21 mouse cellular contexts compared by ENCODE assay signal in the genomic region with DNA sequence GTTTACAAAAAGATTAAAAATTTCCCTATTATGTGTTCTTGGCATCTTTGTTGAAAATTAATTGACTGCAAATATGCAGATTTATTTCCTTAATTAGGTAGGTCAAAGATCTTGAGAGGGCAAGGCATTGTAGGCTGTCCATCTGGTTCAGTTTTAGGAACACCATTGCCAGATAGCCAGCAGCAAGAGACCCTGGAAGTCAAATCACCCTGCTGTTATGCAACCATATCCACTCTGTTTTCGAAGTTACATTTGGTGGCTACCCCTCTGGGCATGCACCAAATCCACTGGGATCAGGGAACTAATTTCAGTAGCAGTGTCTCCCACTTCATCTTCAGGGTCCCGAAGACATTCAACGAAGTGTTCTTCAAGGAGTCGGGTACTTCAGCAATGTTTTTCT.
"Had no signal": no experiment of that assay in that cellular context is flagged by ENCODE, and none has a peak within 500 bp of the region (broad histone marks: within the 10 kb centered on the region; RNA-seq: fewer than 3 reads in every experiment).

No protein-coding gene starts in this region.

- H3K4me1 ChIP-seq: heart, embryonic 10.5 days; hindbrain, embryonic 13.5 days; hindbrain, embryonic 15.5 days; limb, embryonic 13.5 days; limb, embryonic 15.5 days; liver, embryonic 13.5 days; liver, embryonic 15.5 days had no signal

- H3K27me3 ChIP-seq: heart, embryonic 12.5 days; hindbrain, embryonic 13.5 days; hindbrain, embryonic 15.5 days; limb, embryonic 13.5 days; limb, embryonic 15.5 days; liver, embryonic 13.5 days; liver, embryonic 15.5 days had no signal

- H3K9me3 ChIP-seq: heart, embryonic 10.5 days; heart, embryonic 12.5 days; hindbrain, embryonic 13.5 days; hindbrain, embryonic 15.5 days; limb, embryonic 13.5 days; limb, embryonic 15.5 days; liver, embryonic 13.5 days; liver, embryonic 15.5 days had no signal

- DNase-seq: forebrain, postnatal 0 days; gastrocnemius, postnatal 10 days; gastrocnemius, postnatal 25 days; heart, adult 18-20 months; heart, postnatal 10 days; heart, postnatal 36 days; kidney, adult 11 months; kidney, adult 8-10 months; kidney, postnatal 10 days; kidney, postnatal 36 days; layer of hippocampus, adult 9-11 months; liver, embryonic 13.5 days had no signal

- ATAC-seq: forebrain, postnatal 0 days; hindbrain, postnatal 0 days had no signal

- H3K4me2 ChIP-seq: heart, embryonic 12.5 days; hindbrain, embryonic 13.5 days; hindbrain, embryonic 15.5 days; limb, embryonic 13.5 days; limb, embryonic 15.5 days; liver, embryonic 11.5 days; liver, embryonic 13.5 days; liver, embryonic 15.5 days had no signal

- H3K27ac ChIP-seq: heart, embryonic 10.5 days; hindbrain, embryonic 13.5 days; hindbrain, embryonic 15.5 days; hindbrain, postnatal 0 days; limb, embryonic 13.5 days; liver, embryonic 13.5 days; liver, embryonic 15.5 days had no signal

- H3K9ac ChIP-seq: forebrain, postnatal 0 days; heart, embryonic 12.5 days; hindbrain, embryonic 13.5 days; hindbrain, embryonic 15.5 days; limb, embryonic 13.5 days; limb, embryonic 15.5 days; liver, embryonic 13.5 days; liver, embryonic 15.5 days had no signal

- H3K36me3 ChIP-seq: heart, embryonic 10.5 days; heart, embryonic 12.5 days; hindbrain, embryonic 13.5 days; hindbrain, embryonic 15.5 days; limb, embryonic 13.5 days; limb, embryonic 15.5 days; liver, embryonic 13.5 days; liver, embryonic 15.5 days had no signal

- H3K4me3 ChIP-seq: heart, embryonic 10.5 days; heart, embryonic 12.5 days; hindbrain, embryonic 13.5 days; hindbrain, embryonic 15.5 days; limb, embryonic 13.5 days; limb, embryonic 15.5 days; liver, embryonic 13.5 days; liver, embryonic 15.5 days had no signal
